Mouse (Mus musculus) testis, adult 2 months (tissue): Measurements from ENCODE around the gene 1110051M20Rik.

ENCODE experiments used
- CTCF ChIP-seq: fragments of 200-500 bp; IDR thresholded peaks from 2 replicates; pipeline ENCODE4 v1.5.1; 2012; ENCODE audit warnings: low read depth, mild to moderate bottlenecking, inconsistent platforms, low read length, moderate library complexity; ENCODE audit not compliant: control insufficient read depth, insufficient read depth, insufficient replicate concordance
- POLR2A ChIP-seq: fragments of 200-500 bp; IDR thresholded peaks from 2 replicates; pipeline ENCODE4 v1.6.1; 2012; ENCODE audit warnings: low read depth, mild to moderate bottlenecking, inconsistent platforms, low read length, moderate library complexity; ENCODE audit not compliant: control insufficient read depth

GRCm38 (mm10) chr2:91299156-91299555, 145.3 kb downstream of the 1110051M20Rik start:
- no peak for TF ChIP-seq CTCF
- no peak for TF ChIP-seq POLR2A
